Mouse (Mus musculus) forebrain, embryonic 15.5 days (tissue): ENCODE data around the gene Grin2d. TPM values are rescaled to one million over a fixed set of nuclear protein-coding genes. Genes with fewer than 3 reads are reported as not detected.
"Not testable (repeated sequence)": the region's sequence is repeated elsewhere in the genome, so short reads cannot be mapped to it uniquely, and the experiment has no call there.

Experiments used
- ATAC-seq: fragments of 200-750 bp; cut with Nextera tagmentation; replicated peaks from 2 replicates; pipeline ENCODE4 v1.8.0; 2017; ENCODE audit warnings: mild to moderate bottlenecking, moderate TSS enrichment, moderate library complexity
- H3K27ac ChIP-seq: fragments of 300-500 bp; sonication (generic); replicated peaks from 2 replicates; pipeline ENCODE4 v1.5.1; 2015; ENCODE audit warnings: mild to moderate bottlenecking, inconsistent platforms
- H3K27me3 ChIP-seq: fragments of 300-500 bp; sonication (generic); 2 replicates; pipeline ENCODE4 v1.6.1; 2015; ENCODE audit warnings: inconsistent platforms
- H3K36me3 ChIP-seq: fragments of 300-500 bp; sonication (generic); 2 replicates; pipeline ENCODE4 v1.6.1; 2015; ENCODE audit warnings: mild to moderate bottlenecking, inconsistent platforms
- H3K4me1 ChIP-seq: fragments of 300-500 bp; sonication (generic); 2 replicates; pipeline ENCODE4 v1.6.1; 2015; ENCODE audit warnings: inconsistent platforms
- H3K4me2 ChIP-seq: fragments of 300-500 bp; sonication (generic); replicated peaks from 2 replicates; pipeline ENCODE4 v1.6.1; 2015; ENCODE audit warnings: mild to moderate bottlenecking, inconsistent platforms
- H3K4me3 ChIP-seq: fragments of 300-500 bp; sonication (generic); 2 replicates; pipeline ENCODE4 v1.5.1; 2015; ENCODE audit warnings: mild to moderate bottlenecking, inconsistent platforms
- H3K9ac ChIP-seq: fragments of 300-500 bp; sonication (generic); replicated peaks from 2 replicates; pipeline ENCODE4 v1.6.1; 2015; ENCODE audit warnings: mild to moderate bottlenecking, inconsistent platforms
- H3K9me3 ChIP-seq: fragments of 300-500 bp; sonication (generic); 2 replicates; pipeline ENCODE4 v1.6.1; 2016; ENCODE audit warnings: inconsistent platforms
- whole genome bisulfite sequencing: fragments of 180-500 bp; shearing (Covaris S2); methylation state at CpG from one replicate; pipeline ENCODE4 v1.1.7; 2015; ENCODE audit warnings: mixed read lengths; 5-methylcytosine and 5-hydroxymethylcytosine counted together
- polyA plus RNA-seq: library from polyadenylated mRNA; unstranded; fragments of >200 nt; fragmentation: Nextera tagmentation; extraction: Ambion mirVana; gene quantifications from 2 replicates; pipeline ENCODE4 v1.2.1, GENCODE M21; 2015

Gene Grin2d
- polyA plus RNA-seq = 0.84 and 0.92 TPM in 2 replicates

DNA sequence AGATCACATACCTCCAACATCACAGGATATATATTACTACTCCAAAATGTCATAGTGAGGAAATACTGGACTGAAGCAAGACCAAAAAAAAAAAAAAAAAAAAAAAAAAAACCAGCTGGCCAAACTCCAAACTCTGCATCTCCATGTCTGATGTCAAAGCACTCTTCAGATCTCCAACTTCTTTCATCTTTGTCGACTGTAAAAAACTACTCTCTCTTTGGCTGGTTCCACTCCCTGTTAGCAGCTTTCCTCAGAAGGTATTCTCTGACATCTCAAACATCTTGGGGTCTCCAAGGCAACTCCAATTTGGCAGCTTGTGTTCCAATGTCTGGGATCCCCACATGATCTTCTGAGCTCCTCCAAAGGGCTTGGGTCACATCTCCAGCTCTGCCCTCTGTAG, at the start of gene Grin2d:
Gene Grin2d, minus strand, starts transcription at position 101 of the 400 bp plus-strand sequence.
- Histone ChIP-seq H3K36me3 (peaks cover 72% of the 10 kb centered on the region), H3K4me1 (peaks cover 20% of the 10 kb centered on the region)
- WGBS = 97% methylated on average over 1 of the region's 1 CpGs
- not testable (repeated sequence) for H3K9me3 ChIP-seq, H3K4me2 ChIP-seq, H3K4me3 ChIP-seq, ATAC-seq, H3K27me3 ChIP-seq, H3K27ac ChIP-seq, H3K9ac ChIP-seq

DNA sequence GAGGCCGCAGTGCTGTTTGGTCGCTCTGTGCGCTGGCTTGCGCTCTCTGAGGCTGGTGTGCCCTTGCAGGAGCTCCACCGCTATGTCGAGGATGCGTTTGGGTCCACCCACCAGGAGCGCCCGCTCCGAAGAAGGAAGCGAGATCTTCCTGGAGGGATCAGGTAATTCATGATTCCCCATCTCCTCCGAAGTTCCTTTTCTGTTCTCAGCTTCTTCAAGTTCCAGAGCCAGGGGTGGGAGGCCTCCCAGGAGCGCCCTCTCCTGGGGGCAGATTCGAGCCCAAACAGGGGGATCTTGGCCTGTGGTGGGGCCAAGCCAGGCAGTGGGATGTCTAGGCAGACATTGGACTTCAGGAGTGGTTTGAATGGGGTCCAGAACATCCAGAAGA, 46.2 kb upstream of the Grin2d start:
- Histone ChIP-seq H3K36me3 (no peaks in the 10 kb centered on the region), H3K27ac (0 out of 2 replicates have a peak overlapping the region, but pooled peaks have one; percentile 89), H3K27me3 (peaks cover 3% of the 10 kb centered on the region; the same call in 1 of the 2 replicates), H3K9me3 (no peaks in the 10 kb centered on the region), H3K4me1 (peaks cover 21% of the 10 kb centered on the region), H3K4me2 (peak overlapping the region; percentile 66), H3K9ac (no peak overlapping the region; the same call in 1 of the 2 replicates), H3K4me3 (peak overlapping the region; percentile 54)
- WGBS = 17% methylated on average over 14 of the region's 14 CpGs
- no peak for ATAC-seq

DNA sequence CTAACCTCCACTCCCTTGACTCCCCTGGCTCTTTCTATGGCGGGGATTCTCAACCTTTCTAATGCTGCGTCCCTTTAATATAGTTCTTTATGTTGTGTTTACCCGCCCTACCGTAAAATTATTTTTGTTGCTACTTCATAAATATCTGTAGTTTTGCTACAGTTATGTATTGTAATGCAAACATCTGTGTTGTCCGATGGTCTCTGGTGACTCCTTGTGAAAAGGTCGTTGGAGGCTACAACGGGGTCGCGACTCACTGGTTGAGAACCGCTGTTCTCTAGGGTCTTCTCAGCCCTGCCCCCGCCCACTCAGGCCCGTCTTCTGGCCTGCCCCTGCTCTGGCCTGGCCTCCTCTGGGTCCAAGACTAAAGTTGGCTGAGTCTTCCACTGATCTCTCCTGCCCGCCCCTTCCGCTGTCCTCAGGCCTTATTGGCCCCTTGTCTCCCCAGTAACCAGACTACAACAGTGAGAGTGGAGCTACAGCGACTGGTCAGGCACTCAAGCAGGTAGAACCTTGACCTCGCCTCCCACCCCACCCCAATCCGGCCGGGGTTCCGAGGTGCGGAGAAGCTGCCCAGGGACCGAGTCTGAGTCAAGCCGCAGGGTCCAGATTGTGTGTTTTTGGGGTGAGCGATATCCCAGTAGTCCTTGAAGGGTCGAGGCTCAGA, 45.7 kb upstream of the Grin2d start, which contains the start of gene Ccdc114:
Gene Ccdc114, plus strand, starts transcription at position 311 of the 667 bp plus-strand sequence.
- Histone ChIP-seq H3K4me2 (peak within 1 kb of the TSS; percentile 66), H3K27ac (peak within 1 kb of the TSS; percentile 89), H3K4me1 (peaks cover 21% of the 10 kb centered on the region), H3K9me3 (no peaks in the 10 kb centered on the region), H3K36me3 (no peaks in the 10 kb centered on the region), H3K27me3 (peaks cover 3% of the 10 kb centered on the region; the same call in 1 of the 2 replicates), H3K4me3 (peak within 1 kb of the TSS; percentile 54), H3K9ac (peak within 1 kb of the TSS; percentile 61)
- ATAC-seq = peak; percentile 29
- WGBS = 6% methylated on average over 24 of the region's 24 CpGs

DNA sequence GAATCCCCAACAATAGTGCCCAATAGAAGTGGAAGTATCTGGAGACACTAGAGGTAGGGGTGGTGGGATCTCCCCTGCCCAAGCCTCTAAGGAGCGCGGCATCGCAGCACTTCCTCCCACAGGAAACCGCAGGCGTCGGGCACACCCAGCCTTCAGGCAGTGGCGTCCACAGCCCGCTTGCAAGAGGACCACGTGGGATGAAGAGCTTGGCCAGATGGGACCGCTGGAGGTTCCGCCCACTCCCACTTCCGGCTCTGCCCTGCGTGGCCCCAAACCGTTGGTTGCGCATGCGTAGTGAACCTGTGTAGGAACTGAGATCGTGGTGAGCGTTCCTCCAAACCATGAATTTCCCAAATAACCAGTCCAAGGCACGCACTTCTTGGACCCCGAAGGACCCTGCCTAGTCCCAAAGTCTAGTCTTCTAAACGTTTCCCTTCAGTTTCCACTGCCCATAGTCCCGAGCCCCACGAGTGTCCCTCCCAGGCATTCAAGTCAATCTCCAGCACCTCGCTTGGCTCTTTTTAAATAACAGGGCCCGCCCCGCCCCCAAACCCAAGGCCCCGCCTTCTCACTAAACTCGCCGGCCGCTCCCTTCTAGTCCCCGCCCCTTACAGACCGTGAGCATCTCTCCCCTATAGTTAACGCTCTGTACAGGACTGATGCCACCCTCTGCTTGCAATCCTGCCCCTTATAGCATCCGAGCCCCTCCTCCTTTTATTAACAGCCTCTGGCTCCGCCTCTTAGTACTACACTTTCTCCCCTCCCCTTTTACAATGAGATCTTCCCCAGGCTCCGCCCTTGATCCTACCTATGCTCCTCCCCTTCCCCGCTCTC, 45.0 kb upstream of the Grin2d start:
- peak; percentile 93 for ATAC-seq
- peak overlapping the region; percentile 89 for H3K27ac ChIP-seq
- H3K27me3 ChIP-seq = peaks cover 3% of the 10 kb centered on the region; the same call in 1 of the 2 replicates
- H3K36me3 ChIP-seq = no peaks in the 10 kb centered on the region
- peak overlapping the region; percentile 66 for H3K4me2 ChIP-seq
- H3K9ac ChIP-seq = peak overlapping the region; percentile 61
- WGBS = 1% methylated on average over 37 of the region's 37 CpGs
- H3K4me3 ChIP-seq = peak overlapping the region; percentile 54
- peaks cover 21% of the 10 kb centered on the region for H3K4me1 ChIP-seq
- H3K9me3 ChIP-seq = no peaks in the 10 kb centered on the region

DNA sequence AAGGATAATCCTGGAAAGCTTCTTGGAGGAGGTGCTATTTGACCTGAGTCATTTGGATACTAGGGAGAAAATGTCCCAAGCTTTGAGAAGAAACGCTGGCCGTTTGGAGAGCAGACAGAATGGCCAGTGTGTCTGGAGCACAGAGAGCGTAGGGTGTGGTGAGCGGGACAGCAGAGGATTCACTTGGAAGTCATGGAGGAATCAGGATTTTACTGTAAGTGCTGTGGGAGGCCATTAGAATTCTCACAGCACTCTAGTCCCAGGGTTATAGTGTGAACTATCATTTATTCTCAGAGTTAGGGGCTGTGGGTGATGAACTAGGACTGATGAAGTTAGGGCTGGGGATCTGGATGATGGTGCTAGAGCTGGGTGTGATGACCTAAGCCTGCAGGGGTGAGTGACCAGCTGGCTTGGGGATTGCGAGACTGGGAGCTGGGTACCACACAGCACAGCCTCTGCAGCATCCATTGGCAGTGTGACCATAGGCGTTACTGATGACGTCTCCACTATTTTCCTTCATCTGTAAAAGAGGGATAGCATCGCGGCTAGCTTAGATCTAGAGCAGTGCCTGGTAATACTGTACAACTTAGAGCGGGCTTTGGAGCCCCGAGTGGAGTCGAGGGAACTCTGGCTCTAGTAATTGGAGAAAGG, 43.9 kb upstream of the Grin2d start:
- no peak for ATAC-seq
- H3K27me3 ChIP-seq = no peaks in the 10 kb centered on the region
- H3K4me2 ChIP-seq = no peak overlapping the region
- H3K9me3 ChIP-seq = no peaks in the 10 kb centered on the region
- WGBS = 90% methylated on average over 12 of the region's 12 CpGs
- peak overlapping the region; percentile 89; the same call in 1 of the 2 replicates for H3K27ac ChIP-seq
- peaks cover 29% of the 10 kb centered on the region for H3K4me1 ChIP-seq
- H3K36me3 ChIP-seq = no peaks in the 10 kb centered on the region
- H3K9ac ChIP-seq = no peak overlapping the region
- H3K4me3 ChIP-seq = peak overlapping the region; percentile 54; the same call in 1 of the 2 replicates

DNA sequence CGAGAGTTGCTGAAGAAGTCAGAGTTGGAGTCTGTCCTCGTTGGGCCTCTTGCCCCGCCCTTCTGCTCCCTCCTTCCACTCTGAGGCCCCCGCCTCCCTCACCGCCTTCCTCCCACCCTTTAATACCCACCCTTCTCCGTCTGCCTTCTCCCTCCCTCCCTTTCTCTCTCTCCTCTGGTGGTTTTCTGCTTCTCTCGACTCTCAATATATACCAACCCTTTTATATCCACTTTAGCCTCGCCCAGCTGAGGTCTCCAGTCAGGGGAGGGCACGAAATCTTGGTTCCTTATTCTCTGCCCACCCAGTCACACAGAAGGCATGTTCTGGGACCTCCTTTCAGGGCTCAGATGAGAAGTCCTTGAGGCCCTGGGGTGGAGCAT, 43.1 kb upstream of the Grin2d start, which contains the start of gene Emp3:
Gene Emp3, minus strand, starts transcription at position 163 of the 380 bp plus-strand sequence.
- Histone ChIP-seq H3K4me1 (peaks cover 37% of the 10 kb centered on the region), H3K4me3 (no peak within 1 kb of the TSS), H3K36me3 (no peaks in the 10 kb centered on the region), H3K9ac (no peak within 1 kb of the TSS), H3K4me2 (no peak within 1 kb of the TSS), H3K27me3 (no peaks in the 10 kb centered on the region), H3K9me3 (no peaks in the 10 kb centered on the region), H3K27ac (no peak within 1 kb of the TSS)
- whole genome bisulfite sequencing = 55% methylated on average over 9 of the region's 9 CpGs
- no peak for ATAC-seq

DNA sequence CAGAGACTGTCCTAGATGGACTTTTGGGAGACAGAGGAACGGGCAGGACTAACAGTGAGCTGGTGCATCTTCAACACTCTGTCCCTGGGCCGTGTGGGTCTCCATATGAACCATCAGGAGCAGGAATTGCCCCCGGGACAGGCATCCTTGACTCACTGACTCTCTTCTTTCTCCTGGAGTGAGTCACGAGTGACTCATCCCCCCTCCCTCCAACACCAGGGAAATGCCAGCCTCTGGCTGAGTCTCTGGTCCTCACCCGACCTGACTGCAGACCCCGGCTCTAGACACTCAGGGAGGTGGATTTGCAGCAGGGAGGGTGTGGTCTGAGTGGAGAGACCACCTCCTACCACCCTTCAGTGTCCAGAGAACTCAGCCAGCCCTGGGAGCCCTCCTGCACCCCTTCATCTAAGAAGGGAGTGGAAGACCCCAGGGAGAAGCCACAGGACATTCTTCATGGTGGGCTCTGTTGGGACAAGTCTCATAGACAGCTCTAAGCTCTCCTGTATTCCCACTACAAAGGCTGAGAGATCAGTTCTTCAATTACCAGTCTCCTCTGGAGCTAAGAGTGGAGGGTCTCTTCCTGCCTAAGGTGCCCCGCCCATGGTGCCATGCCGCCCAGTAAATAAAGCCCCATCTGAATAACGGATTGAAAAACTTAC, 42.5 kb upstream of the Grin2d start:
- 62% methylated on average over 9 of the region's 9 CpGs for WGBS
- H3K4me2 ChIP-seq = no peak overlapping the region
- peaks cover 43% of the 10 kb centered on the region for H3K4me1 ChIP-seq
- no peaks in the 10 kb centered on the region for H3K27me3 ChIP-seq
- no peak for ATAC-seq
- H3K4me3 ChIP-seq = no peak overlapping the region
- H3K9ac ChIP-seq = no peak overlapping the region
- no peak overlapping the region for H3K27ac ChIP-seq
- H3K9me3 ChIP-seq = no peaks in the 10 kb centered on the region
- H3K36me3 ChIP-seq = no peaks in the 10 kb centered on the region

DNA sequence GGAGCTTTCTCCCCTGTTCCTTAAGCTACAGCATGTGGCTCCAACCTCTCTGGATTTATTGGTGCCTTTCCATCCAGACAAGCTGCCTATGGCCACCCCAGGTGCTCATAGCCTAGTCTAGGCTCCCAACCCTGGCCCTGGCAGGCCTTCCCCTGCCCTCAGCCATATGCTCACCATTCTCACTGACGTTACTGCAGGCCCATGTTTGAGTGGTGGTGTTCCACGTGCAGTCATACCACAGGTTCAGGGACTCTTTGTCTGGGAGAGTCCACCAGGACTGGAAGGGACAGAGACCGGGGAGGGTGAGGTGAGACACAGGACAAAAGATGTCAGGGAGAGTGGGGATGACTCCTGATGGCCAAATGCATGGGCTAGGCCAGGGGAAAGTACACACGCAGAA, 41.6 kb upstream of the Grin2d start:
- Histone ChIP-seq H3K4me3 (no peak overlapping the region), H3K36me3 (no peaks in the 10 kb centered on the region), H3K27me3 (no peaks in the 10 kb centered on the region), H3K4me1 (peaks cover 44% of the 10 kb centered on the region), H3K9ac (no peak overlapping the region), H3K4me2 (no peak overlapping the region), H3K9me3 (no peaks in the 10 kb centered on the region), H3K27ac (no peak overlapping the region)
- ATAC-seq = no peak
- WGBS = 76% methylated on average over 4 of the region's 4 CpGs

DNA sequence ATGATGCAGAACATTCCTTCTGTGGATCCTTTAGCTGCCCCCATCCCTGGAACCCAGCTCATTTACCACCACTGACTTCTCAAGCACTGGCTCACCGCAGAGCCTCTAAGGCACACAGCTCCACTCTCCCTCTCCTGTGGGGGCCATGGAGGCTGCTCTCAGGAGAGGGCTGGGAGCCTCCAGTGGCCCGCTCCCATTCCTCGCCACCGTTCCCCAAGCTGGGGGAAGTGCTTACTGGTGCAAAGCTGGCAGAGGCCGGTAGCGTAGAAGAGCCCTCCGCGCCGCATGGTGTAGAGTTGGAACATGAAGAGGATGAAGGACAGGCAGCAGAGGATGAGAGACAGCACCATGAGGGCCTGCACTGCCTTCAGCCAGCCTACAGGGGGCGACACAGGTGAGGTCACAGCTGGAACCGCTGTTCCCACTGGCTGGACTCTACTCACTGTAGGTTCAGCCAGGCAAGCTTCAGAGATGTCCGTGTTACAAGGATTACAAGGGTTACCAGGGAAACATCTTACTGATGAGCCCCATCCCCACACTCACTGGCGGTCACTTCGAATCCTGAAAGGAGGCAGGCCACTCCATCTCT, 41.0 kb upstream of the Grin2d start:
- no peak overlapping the region for H3K4me3 ChIP-seq
- no peak overlapping the region for H3K9ac ChIP-seq
- H3K36me3 ChIP-seq = no peaks in the 10 kb centered on the region
- H3K4me1 ChIP-seq = peaks cover 41% of the 10 kb centered on the region
- no peaks in the 10 kb centered on the region for H3K9me3 ChIP-seq
- H3K4me2 ChIP-seq = no peak overlapping the region
- 63% methylated on average over 14 of the region's 14 CpGs for WGBS
- no peak overlapping the region for H3K27ac ChIP-seq
- no peaks in the 10 kb centered on the region for H3K27me3 ChIP-seq
- ATAC-seq = no peak

DNA sequence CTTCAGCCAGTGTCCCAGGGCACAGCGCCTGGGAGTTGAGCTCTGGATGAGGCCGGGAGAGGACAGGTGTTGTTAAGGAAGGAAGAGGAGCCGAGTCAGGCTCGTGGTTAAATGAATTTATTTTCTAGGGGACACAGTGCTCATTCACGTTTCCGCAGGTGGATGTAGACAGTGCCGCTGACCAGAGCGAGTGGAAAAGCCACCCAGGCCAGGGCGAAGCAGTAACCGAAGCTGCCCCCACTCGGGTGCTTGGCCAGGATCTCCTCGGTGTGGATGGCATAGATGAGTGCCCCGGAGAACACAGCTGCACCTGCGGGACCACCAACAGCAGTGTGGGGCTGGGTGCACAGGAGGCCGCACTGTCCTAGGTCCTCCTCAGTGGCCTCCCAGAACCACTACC, 39.7 kb upstream of the Grin2d start:
- Histone ChIP-seq H3K27me3 (no peaks in the 10 kb centered on the region), H3K9me3 (no peaks in the 10 kb centered on the region), H3K4me1 (peaks cover 30% of the 10 kb centered on the region), H3K4me2 (no peak overlapping the region), H3K4me3 (no peak overlapping the region), H3K36me3 (no peaks in the 10 kb centered on the region), H3K27ac (peak overlapping the region; percentile 87), H3K9ac (no peak overlapping the region)
- no peak for ATAC-seq
- 91% methylated on average over 15 of the region's 15 CpGs for WGBS

DNA sequence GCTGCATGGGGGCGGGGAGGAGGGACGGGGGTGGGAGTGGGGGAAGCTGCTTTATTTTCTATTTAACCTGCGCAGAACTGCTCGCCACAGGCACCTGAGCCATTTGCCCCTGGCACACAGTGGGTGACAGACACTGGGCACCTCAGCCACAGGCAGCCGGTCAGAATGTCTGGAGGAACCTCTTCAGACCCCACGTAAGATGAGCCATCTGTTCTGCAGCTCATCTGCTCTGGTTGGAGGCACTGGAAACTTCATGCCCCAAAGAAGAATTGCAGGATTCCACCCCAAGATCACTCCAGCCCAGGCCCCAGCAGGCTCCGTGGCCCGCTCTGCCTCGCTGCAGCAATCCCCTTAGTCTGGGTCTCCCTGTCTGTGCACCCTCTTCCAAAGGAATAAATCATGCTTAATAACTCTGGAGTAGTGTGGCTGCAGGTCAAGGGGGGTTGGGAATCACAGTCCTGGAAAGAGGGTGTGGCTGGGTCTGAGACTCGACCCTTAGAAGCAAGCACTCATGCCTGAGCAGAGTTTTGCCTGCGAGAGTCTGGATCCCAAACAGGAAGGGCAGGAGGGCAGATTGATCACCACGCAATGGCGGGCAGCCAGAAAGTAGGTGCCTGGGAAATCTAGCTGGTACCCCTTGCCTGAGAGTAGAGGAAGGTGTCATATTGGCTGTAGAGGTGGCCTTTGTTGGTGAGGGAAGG, 39.0 kb upstream of the Grin2d start:
- 31% methylated on average over 13 of the region's 13 CpGs for WGBS
- Histone ChIP-seq H3K27me3 (no peaks in the 10 kb centered on the region), H3K27ac (peak overlapping the region; percentile 87), H3K36me3 (no peaks in the 10 kb centered on the region), H3K9ac (peak overlapping the region; percentile 26; the same call in 1 of the 2 replicates), H3K9me3 (no peaks in the 10 kb centered on the region), H3K4me3 (peak overlapping the region; percentile 34), H3K4me1 (peaks cover 23% of the 10 kb centered on the region), H3K4me2 (peak overlapping the region; percentile 49)
- peak; percentile 23 for ATAC-seq
